Mouse (Mus musculus) cerebellum, postnatal 4 days (tissue): ENCODE measurements at regions not wholly inside any gene's neighbourhood (a gene's known extent, or its start where the extent isn't known, plus 50 kb on each side); places are given as distances from the start of the nearest gene placed in this dataset.
"Not testable (repeated sequence)": the region's sequence is repeated elsewhere in the genome, so short reads cannot be mapped to it uniquely, and the experiment has no call there.

ENCODE experiments used
- DNase-seq, 2 experiments: peaks; one replicate each; pipeline ENCODE4 v3.0.0; 2022; ENCODE audit warnings: low spot score in 2 of 2, mixed read lengths in 1 of 2

DNA sequence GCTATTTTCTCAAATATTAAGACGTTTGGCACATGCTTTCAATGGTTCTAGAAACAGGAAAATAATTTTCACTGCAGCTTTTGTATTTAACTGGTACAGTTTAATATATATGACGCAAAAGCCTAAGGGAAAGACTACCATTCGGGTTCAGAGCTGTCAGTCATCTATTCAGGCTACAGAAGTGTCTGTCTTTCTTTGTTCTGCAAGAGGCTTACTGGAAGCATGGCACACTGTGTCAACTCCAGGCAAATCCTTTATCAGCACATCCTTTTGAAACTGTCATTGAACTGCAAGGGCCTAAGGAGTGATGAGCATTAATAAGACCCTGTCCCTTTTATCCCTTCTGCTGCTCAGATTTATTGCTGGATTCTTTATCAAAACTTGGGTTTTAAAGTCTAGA is 303.8 kb upstream of the Gm5152 start:
- not testable (repeated sequence) for DNase-seq

DNA sequence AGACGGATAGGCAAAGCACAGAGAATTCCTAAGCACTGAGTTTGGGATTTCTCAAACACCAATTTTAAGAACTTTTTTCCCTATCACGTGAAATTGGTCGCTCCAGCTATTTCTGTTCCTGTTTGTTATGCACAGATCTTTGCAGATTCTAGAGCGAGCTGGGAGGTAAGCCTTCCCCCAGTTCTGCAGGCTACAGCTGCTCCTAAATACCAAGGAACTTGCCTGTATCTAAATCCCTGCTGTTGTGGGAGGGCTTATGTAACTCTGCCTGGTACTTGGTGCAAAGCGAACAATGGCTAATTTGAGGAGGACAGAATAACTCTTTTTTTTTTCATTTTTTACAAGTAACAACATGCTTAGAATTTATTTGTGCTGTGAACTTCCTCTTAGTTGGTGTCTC is 316.0 kb upstream of the Gm5152 start:
- DNase-seq, result no peak

DNA sequence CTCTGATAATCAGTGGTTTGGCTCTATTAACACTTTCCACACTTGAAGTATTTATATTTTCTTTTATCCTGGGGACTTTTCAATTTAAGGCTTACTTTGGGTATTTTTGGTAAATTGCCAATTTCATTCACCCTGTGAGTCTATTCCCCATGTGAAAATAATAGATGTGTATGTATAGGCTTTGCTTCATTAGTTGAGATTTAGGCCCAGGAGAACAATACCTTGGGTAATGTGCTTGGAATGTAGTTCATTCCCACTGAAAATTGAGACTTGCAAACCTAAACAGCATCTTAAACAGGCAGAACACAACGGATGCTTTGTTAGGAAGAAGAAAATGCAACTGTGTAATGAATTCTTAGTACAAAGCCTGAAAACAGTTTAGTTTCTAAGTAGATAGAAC is 346.1 kb upstream of the Gm5152 start:
- no peak for DNase-seq

DNA sequence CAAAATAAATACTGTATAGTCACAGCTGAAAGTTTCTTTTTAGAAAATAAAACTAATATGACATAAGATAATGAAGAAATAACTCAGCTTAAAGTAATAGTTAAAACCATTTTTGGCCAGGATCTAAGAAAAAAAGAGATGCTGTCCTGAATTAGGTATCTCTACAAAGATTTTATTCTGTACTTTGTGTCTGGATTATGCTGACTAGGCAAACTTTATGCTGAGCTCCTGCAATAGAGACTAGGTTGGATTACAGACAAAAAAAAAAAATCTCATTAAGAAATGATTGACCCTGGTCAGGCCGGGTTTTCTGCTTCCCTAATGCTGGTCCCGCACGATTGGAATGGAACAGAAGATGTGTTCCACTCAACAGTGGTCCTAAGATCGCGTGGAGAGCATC is 346.8 kb upstream of the Gm8871 start:
- DNase-seq, result no peak

DNA sequence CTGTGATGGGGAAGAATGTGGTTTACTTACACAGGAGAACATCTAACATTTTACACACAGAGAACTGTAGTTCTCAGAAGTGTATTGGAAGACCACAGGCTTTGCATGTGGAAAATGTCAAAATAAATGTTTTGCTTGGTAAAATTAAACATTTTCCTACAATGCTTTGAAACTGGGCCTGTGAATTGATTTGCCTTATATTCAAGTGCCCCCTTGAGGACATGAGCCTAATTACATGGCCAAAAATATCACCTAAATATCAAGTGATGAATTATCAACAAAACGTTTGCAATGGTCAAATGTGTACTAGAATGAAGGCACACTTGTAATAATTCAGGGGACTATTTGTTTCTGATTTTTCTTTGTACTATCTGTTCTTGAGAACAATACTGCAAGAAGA is 314.4 kb upstream of the Gm8871 start:
- DNase-seq, result peak in 1 of 2 experiments; percentile 3

DNA sequence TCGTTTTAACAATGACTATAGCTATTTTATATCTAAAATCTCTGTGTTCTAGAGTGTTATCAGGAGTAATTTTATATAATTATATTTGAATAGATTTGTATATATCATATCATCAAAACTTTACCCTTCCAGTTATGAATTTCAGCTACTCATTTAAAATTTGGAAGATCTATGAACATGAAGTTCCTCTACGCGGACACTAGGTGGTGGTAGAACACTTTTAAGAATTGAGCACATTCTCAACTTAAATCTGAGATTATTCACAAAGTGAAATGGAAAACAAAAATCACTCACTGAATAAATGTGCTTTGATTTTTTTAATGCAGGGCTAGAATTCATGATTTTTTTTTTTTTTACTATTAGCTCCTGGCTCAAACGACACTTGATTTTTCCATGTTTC is 299.5 kb upstream of the Gm8871 start:
- DNase-seq, result peak in 1 of 2 experiments; percentile 4

DNA sequence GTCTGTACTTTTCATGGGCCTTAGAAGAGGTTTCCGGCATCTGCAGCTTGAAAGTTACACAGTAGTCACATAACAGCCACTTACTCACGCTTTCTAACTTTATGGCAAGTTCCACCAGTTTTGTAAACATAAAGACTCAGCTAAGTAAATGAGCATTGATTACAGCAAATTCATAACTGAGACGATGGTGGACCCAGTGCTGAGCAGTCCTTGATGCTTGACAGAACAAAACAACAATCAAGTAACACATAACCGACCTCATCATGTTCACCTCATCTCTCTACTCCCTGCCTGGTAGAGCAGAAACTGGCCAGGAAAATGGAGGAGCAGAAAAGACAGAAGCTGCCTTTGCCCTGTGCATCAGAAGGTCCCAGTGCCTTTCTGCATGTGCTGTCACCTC is 284.3 kb upstream of the Gm8871 start:
- DNase-seq, result no peak

DNA sequence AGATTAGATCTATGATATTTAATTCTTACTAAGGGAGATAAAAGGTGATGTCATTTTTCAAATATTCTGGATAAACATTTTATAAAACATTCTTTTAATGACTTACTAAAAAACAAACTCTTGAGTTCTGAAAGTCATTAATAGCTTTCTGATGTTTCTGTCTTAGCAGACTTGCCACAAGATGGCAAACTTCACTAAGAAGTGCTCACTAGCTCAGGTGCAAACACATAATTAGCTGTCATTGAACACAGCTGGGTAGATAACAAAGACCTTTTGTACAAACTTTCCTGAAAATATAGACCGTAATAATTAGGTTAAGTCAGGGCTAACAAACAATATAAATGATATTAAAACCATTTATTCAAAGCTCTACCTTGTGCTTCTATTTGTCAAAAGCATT is 273.4 kb upstream of the Gm8871 start:
- DNase-seq, result no peak

DNA sequence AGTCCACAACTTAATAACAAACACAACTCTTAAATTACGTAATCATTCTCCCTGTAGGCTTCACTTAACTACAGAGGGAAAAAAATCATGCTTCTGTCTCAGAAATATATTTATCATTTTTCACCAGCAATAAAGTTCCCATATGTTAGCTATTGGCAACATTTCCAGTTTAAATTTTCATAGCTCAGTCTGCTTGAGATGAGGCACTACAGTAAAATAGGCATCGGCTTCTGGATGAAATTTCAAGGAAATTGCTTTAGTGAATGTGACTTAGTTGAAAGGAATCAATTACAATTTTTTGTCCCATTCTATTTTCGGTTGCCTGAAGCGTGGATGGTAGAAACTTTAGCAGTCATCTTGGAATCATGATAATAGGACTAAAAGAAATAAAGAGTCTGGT is 262.1 kb upstream of the Gm8871 start:
- no peak for DNase-seq

DNA sequence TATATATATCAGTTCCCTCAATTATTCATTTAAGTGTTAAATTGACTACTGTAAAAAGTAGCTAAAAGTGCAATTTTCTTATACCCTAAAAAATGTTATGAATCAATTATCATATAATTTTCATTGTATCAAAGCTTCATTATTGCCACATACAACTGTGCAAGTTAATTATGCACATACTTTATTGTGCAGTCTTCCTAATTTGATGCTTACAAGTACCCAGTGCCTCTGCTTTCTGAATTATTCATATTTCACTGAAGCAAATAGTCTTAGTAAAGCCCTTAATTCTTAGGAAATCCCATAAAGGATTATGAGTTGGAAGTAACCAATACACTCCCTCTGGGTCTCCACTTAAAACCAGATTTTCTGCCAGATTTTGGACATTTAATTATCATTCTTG is 220.5 kb upstream of the Gm8871 start:
- DNase-seq, result no peak

DNA sequence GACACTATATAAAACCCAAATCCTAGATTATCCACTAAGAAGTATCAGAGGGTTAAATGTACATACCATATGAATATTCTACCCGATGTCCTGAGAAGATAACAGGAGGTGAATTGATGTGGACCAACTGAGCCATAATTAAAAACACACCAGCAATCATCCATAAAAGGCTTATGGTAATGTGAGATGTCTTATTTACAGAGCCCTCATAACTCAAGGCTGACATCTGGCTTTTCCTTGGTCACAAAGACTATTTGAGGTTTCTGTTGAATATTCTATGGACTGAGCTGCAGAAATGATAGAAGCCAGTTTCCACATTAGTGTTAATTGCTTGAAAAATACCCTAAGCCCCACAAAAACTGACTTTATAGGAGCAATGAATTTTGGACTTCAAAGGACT is 198.1 kb upstream of the Gm8871 start:
- DNase-seq, result no peak

DNA sequence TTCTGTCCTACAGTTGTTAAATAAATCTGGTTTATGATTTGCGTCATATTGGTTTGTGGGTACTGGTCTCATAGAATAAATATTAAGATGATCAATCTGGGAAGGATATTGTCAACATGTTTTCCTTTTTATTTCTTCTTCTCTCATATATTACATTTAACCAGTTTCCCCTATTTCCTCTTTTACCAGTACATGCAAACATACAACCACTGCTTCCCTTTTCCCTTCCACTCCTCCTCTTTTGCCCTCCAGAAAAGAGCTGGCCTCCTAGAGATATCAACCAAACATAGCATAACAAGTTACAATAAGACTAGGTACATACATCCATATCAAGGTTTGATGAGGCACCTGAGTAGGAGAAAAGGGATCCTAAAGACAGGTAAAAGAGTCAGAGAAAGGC is 180.1 kb upstream of the Gm8871 start:
- DNase-seq, result no peak
